Mouse (Mus musculus): ENCODE measurements around the gene Ccdc103.
A peak's percentile ranks its signal among the peaks of the same experiment; 100 is the strongest.

Gene Ccdc103

GRCm38 (mm10) chr11:102893015-102893651 is 12.1 kb downstream of the Ccdc103 start:
- peak; percentile 85 to 92 for DNase-seq

DNA sequence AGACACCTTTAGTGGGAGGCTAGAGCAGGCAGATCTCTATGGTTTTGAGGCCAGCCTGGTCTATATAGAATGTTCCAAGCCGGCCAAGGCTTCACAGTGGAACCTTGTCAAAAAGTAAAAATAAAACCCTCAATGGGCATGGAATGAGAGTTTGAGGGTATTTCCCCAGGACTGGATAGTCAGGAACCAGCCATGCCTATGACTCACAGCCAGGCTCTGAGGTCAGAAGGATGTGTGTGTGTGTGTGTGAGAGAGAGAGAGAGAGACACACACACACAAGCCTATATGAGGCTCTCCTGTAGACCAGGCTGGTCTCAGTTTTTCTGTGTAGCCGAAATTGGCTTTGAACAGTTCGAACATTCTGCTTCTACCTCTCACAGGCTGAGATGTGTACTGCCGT is 13.7 kb downstream of the Ccdc103 start:
- DNase-seq = no peak

DNA sequence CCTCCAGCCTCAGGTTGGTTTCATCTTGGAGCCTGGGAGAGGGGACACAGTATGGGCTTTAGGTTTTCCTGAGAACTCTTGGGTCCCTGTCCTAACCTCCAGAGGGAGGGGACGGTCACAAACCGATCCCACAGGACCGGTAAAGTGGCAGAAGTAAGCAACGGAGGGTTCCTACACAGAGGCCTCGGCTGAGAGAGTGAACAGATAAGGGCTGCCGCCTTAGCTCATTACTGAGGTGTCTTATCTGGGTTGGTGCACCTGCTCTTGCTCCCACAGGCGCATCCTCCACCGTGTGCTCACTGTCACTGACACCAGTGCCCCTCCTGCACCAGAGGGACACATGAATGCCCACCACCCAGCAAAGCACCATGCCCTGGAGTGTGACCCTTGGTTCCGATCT is 14.8 kb downstream of the Ccdc103 start:
- no peak for DNase-seq

- DNase-seq = no peak
Measured at GRCm38 (mm10) chr11:102896641-102897040, 15.6 kb downstream of the Ccdc103 start.

- DNase-seq = no peak
Measured at GRCm38 (mm10) chr11:102898408-102898807, 17.4 kb downstream of the Ccdc103 start.

- peak; percentile 78 to 88 for DNase-seq
Measured at GRCm38 (mm10) chr11:102900763-102901162, 19.8 kb downstream of the Ccdc103 start, which contains the start of gene Gfap. Gene Gfap (minus strand): TSS chr11:102900912.

- DNase-seq = peak in 1 of 2 experiments; percentile 18
Measured at GRCm38 (mm10) chr11:102901199-102901598, 20.2 kb downstream of the Ccdc103 start.

GRCm38 (mm10) chr11:102902107-102902506 is 21.1 kb downstream of the Ccdc103 start:
- peak in 1 of 2 experiments; percentile 9 for DNase-seq

DNA sequence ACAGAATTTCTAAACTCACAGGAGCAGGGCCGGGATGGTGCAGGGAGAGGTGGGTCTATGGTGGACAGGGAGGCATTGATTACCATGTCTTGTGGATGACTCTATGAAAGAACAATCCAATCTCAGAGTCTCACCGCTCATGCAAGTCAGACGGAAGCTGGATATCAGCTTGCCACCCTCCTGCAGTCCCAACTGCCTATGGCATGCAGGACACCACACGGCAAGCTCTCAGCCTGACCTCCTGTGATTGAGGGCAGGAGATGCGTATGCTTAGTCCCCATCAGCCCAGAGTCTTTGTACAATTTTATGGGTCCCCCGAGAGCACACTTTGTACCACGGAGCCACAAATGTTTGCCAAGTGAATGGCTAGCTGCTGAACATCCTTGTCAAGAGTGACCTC is 22.6 kb downstream of the Ccdc103 start:
- peak in 1 of 2 experiments; percentile 15 for DNase-seq

DNA sequence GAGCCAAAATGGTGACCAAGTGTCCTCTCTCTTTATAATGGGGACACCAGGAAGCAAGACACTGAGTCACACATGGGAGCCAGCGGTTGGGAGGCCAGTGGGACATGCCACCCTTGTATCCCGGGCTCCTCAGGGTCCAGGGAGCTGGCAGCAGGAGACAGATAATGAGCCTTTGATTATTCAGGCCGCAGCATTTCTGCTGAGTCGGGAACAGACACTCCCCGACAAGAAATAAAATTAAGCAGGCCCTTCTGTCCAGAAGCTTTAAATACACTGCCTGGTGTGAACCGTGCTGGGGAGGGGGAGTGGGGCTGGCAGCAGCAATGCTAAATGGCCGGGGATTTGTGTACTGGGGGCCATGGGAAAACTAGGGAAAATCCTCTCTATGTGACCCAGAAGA is 30.4 kb downstream of the Ccdc103 start:
- DNase-seq = no peak

- DNase-seq = no peak
Measured at GRCm38 (mm10) chr11:102915380-102915779, 34.4 kb downstream of the Ccdc103 start.

GRCm38 (mm10) chr11:102918077-102918476 is 37.1 kb downstream of the Ccdc103 start:
- no peak for DNase-seq

- DNase-seq = no peak
Measured at GRCm38 (mm10) chr11:102921491-102921890, 40.5 kb downstream of the Ccdc103 start.

GRCm38 (mm10) chr11:102924557-102925350 is 43.8 kb downstream of the Ccdc103 start, which contains the start of gene Kif18b:
Gene Kif18b (minus strand): TSS chr11:102925124.
- DNase-seq = peak; percentile 98 to 99

- peak in 1 of 2 experiments; percentile 28 for DNase-seq
Measured at GRCm38 (mm10) chr11:102925351-102925717, 44.3 kb downstream of the Ccdc103 start.

DNA sequence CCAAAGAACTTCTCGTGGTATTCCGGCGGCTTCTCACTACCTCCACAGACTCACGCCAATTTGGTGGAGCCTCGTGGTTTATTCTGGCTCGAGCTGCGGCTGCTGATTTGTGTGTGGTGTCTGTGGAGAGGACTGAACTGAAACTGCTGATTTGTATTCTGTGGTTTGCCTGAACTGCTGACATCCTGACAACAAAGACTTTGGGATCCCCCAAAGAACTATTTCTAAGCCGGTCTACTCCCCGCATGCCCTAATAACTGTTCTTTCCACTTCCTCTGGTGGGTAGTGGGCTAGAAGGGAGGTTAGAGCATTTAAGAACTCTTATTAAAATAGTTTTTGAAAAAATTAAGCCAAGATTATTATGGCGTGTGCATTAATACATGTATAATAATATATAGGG is 49.7 kb downstream of the Ccdc103 start:
- DNase-seq = no peak
